Mouse (Mus musculus): ENCODE measurements around the gene Rasal3. TPM values are rescaled to one million over a fixed set of nuclear protein-coding genes. Genes with fewer than 3 reads are reported as not detected.

Gene Rasal3
- polyA plus RNA-seq, 1 experiment from 2014 or later = 2.9 TPM

DNA sequence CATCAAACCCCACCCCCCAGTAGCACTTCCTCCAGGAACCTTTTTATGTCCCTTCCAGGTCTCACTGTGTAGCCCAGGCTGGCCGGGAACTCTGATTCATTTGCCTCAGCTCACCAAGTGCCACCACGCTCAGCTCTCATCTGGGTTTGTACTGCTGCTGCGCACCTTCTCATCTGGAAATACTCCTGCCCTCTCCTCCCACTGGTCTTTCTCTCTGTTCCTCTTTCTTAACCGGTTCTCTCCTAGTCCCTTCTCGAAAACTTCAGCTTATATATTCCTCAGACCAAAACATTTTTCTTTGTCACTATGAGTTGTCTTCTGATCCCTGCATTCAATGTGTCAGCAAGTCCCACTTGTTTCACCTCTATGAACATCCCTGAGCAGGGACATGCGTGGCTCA is 39.9 kb upstream of the Rasal3 start:
- Histone ChIP-seq H3K4me1 (ENCODE audit: insufficient read depth) (no peaks in the 10 kb centered on the region), H3K27ac (ENCODE audit: low read depth) (no peak overlapping the region), H3K4me2 (ENCODE audit: low read depth, low read length) (no peak overlapping the region), H3K9ac (replicated peaks) (no peak overlapping the region), H3K9me3 (ENCODE audit: low read length) (peaks cover 4% of the 10 kb centered on the region; the same call in 1 of the 2 replicates), H3K27me3 (ENCODE audit: insufficient read depth, low read length) (no peaks in the 10 kb centered on the region), H3K4me3 (ENCODE audit: low read depth, low read length) (no peak overlapping the region), H3K36me3 (replicated peaks; ENCODE audit: insufficient read depth, low read length) (no peaks in the 10 kb centered on the region)
- WGBS (ENCODE audit: insufficient replicate concordance) = 56% methylated on average over 6 of the region's 6 CpGs
- ATAC-seq (no peak), DNase-seq (no peak)
- no peak for TF ChIP-seq EP300 (IDR thresholded peaks at IDR 0.05; ENCODE audit: low read depth)
- TF ChIP-seq CTCF (IDR thresholded peaks at IDR 0.05; ENCODE audit: low read depth) = no peak

- H3K4me3 ChIP-seq (ENCODE audit: low read depth, low read length) = no peak overlapping the region
- H3K9ac ChIP-seq (replicated peaks) = no peak overlapping the region
- DNase-seq (no peak), ATAC-seq (no peak)
- no peak overlapping the region for H3K27ac ChIP-seq (ENCODE audit: low read depth)
- H3K36me3 ChIP-seq (replicated peaks; ENCODE audit: insufficient read depth, low read length) = no peaks in the 10 kb centered on the region
- 86% methylated on average over 4 of the region's 4 CpGs for WGBS (ENCODE audit: insufficient replicate concordance)
- no peaks in the 10 kb centered on the region for H3K9me3 ChIP-seq (ENCODE audit: low read length)
- H3K4me1 ChIP-seq (ENCODE audit: insufficient read depth) = no peaks in the 10 kb centered on the region
- H3K27me3 ChIP-seq (ENCODE audit: insufficient read depth, low read length) = no peaks in the 10 kb centered on the region
- TF ChIP-seq EP300 (IDR thresholded peaks at IDR 0.05; ENCODE audit: low read depth) (no peak), CTCF (IDR thresholded peaks at IDR 0.05; ENCODE audit: low read depth) (no peak)
- no peak overlapping the region for H3K4me2 ChIP-seq (ENCODE audit: low read depth, low read length)
Measured at GRCm38 (mm10) chr17:32437106-32437505, 33.7 kb upstream of the Rasal3 start.

DNA sequence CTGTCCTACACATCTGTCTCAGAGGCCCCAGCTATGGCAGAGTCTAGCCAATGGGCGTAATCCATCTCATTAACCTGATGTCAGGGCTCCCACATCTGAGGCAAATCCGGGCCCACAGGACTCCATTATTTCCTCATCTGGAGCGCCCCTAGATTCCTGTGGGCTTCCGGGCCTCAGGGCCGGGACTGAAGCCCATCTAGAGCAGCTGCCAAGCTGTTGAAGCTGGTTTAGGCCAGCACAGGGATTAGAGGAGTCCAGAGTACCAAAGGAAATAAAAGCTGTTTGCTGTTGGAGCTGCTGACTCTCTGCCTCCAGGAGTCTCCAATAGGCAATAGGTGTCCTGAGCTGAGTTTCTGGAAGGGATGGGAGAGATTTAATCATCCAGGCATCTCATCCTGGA is 31.8 kb upstream of the Rasal3 start:
- H3K27ac ChIP-seq (ENCODE audit: low read depth) = no peak overlapping the region
- WGBS (ENCODE audit: insufficient replicate concordance) = 69% methylated on average over 5 of the region's 5 CpGs
- ATAC-seq = no peak
- H3K27me3 ChIP-seq (ENCODE audit: insufficient read depth, low read length) = no peaks in the 10 kb centered on the region
- H3K4me1 ChIP-seq (ENCODE audit: insufficient read depth) = no peaks in the 10 kb centered on the region
- H3K4me3 ChIP-seq (ENCODE audit: low read depth, low read length) = no peak overlapping the region
- H3K36me3 ChIP-seq (replicated peaks; ENCODE audit: insufficient read depth, low read length) = no peaks in the 10 kb centered on the region
- TF ChIP-seq EP300 (IDR thresholded peaks at IDR 0.05; ENCODE audit: low read depth) = no peak
- no peak for TF ChIP-seq CTCF (IDR thresholded peaks at IDR 0.05; ENCODE audit: low read depth)
- H3K9me3 ChIP-seq (ENCODE audit: low read length) = no peaks in the 10 kb centered on the region
- no peak overlapping the region for H3K9ac ChIP-seq (replicated peaks)
- no peak for DNase-seq
- H3K4me2 ChIP-seq (ENCODE audit: low read depth, low read length) = no peak overlapping the region

DNA sequence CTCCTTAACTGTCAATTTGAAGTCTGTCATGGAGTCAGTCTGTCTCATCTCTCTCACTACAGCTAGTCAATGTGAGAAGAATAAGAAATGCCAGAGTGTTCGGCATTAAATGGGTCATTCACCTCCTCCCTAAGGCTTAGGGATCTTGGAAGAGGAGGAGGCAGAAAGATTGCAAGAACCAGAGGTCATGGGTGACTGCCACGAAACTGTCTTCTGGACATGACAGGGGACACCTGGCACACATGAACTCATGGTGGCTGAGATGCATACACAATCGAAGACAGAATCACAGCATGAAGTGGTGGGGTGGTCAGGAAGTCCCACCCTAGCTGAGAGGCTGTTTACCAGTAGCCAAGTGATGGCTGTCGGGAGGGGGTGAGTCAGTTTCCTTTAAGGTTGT is 30.9 kb upstream of the Rasal3 start:
- Histone ChIP-seq H3K9ac (replicated peaks) (no peak overlapping the region), H3K9me3 (ENCODE audit: low read length) (no peaks in the 10 kb centered on the region), H3K4me2 (ENCODE audit: low read depth, low read length) (no peak overlapping the region), H3K4me3 (ENCODE audit: low read depth, low read length) (no peak overlapping the region), H3K27ac (ENCODE audit: low read depth) (no peak overlapping the region), H3K36me3 (replicated peaks; ENCODE audit: insufficient read depth, low read length) (no peaks in the 10 kb centered on the region), H3K4me1 (ENCODE audit: insufficient read depth) (no peaks in the 10 kb centered on the region), H3K27me3 (ENCODE audit: insufficient read depth, low read length) (no peaks in the 10 kb centered on the region)
- TF ChIP-seq EP300 (IDR thresholded peaks at IDR 0.05; ENCODE audit: low read depth) (no peak), CTCF (IDR thresholded peaks at IDR 0.05; ENCODE audit: low read depth) (no peak)
- WGBS (ENCODE audit: insufficient replicate concordance) = 59% methylated on average over 4 of the region's 4 CpGs
- ATAC-seq = no peak
- no peak for DNase-seq

DNA sequence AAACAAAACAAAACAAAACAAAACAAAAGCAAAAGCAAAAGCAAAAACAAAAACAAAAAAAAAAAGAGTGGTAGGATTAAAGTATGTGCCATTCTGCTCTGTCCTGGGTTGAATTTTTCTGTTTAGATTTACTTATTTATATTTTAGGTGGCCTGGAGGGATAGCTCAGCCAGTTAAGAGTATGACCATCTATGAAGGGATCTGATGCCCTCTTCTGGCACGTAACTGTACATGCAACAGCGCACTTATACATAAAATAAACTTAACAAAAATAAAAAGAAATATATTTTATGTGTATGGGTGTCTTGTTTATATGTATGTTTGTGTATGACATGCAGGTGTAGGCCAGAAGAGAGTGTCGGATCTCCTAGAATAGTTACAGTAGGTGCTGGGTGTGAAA is 28.6 kb upstream of the Rasal3 start:
- ATAC-seq = 0 out of 2 replicates have a peak, but pooled peaks have one; percentile 40
- no peak for TF ChIP-seq EP300 (IDR thresholded peaks at IDR 0.05; ENCODE audit: low read depth)
- TF ChIP-seq CTCF (IDR thresholded peaks at IDR 0.05; ENCODE audit: low read depth) = peak; percentile 72
- H3K4me3 ChIP-seq (ENCODE audit: low read depth, low read length) = no peak overlapping the region
- H3K9ac ChIP-seq (replicated peaks) = no peak overlapping the region
- WGBS (ENCODE audit: insufficient replicate concordance) = 51% methylated on average over 3 of the region's 3 CpGs
- H3K4me2 ChIP-seq (ENCODE audit: low read depth, low read length) = no peak overlapping the region
- H3K4me1 ChIP-seq (ENCODE audit: insufficient read depth) = peaks cover 3% of the 10 kb centered on the region; the same call in 1 of the 2 replicates
- DNase-seq = no peak
- no peaks in the 10 kb centered on the region for H3K9me3 ChIP-seq (ENCODE audit: low read length)
- H3K27me3 ChIP-seq (ENCODE audit: insufficient read depth, low read length) = no peaks in the 10 kb centered on the region
- H3K36me3 ChIP-seq (replicated peaks; ENCODE audit: insufficient read depth, low read length) = no peaks in the 10 kb centered on the region
- H3K27ac ChIP-seq (ENCODE audit: low read depth) = no peak overlapping the region

- Histone ChIP-seq H3K4me2 (ENCODE audit: low read depth, low read length) (no peak overlapping the region), H3K36me3 (replicated peaks; ENCODE audit: insufficient read depth, low read length) (no peaks in the 10 kb centered on the region), H3K9me3 (ENCODE audit: low read length) (no peaks in the 10 kb centered on the region), H3K4me1 (ENCODE audit: insufficient read depth) (peaks cover 10% of the 10 kb centered on the region; the same call in 1 of the 2 replicates), H3K9ac (replicated peaks) (no peak overlapping the region), H3K4me3 (ENCODE audit: low read depth, low read length) (no peak overlapping the region), H3K27me3 (ENCODE audit: insufficient read depth, low read length) (no peaks in the 10 kb centered on the region), H3K27ac (ENCODE audit: low read depth) (no peak overlapping the region)
- DNase-seq (no peak), ATAC-seq (peak; percentile 93)
- no peak for TF ChIP-seq CTCF (IDR thresholded peaks at IDR 0.05; ENCODE audit: low read depth)
- TF ChIP-seq EP300 (IDR thresholded peaks at IDR 0.05; ENCODE audit: low read depth) = no peak
Measured at GRCm38 (mm10) chr17:32426610-32427009, 23.2 kb upstream of the Rasal3 start.

DNA sequence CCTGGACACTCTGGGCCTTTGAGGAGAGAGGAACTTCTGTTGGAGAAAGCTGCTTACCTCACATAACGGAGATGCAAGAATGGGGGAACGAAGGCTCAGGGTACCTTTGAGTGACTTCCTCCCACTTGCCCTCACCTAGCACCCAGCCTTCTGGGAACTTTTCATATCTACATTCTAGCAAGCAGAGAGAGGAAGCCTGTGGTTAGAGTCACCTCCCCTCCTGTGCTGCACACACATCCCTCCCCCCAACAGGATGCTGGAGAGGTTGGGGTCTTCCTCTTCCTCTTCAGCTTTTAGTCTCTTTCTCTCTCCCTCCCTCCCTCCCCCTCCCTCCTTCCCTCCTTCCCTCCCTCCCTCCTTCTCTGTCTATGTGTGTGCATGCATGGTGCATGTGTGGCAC is 20.7 kb upstream of the Rasal3 start, which contains the start of gene Pglyrp2:
Gene Pglyrp2, minus strand, starts transcription at position 134 of the 400 bp plus-strand sequence.
- no peaks in the 10 kb centered on the region for H3K9me3 ChIP-seq (ENCODE audit: low read length)
- no peaks in the 10 kb centered on the region for H3K27me3 ChIP-seq (ENCODE audit: insufficient read depth, low read length)
- H3K9ac ChIP-seq (replicated peaks) = no peak within 1 kb of the TSS
- no peaks in the 10 kb centered on the region for H3K36me3 ChIP-seq (replicated peaks; ENCODE audit: insufficient read depth, low read length)
- H3K4me2 ChIP-seq (ENCODE audit: low read depth, low read length) = no peak within 1 kb of the TSS
- H3K4me1 ChIP-seq (ENCODE audit: insufficient read depth) = peaks cover 10% of the 10 kb centered on the region; the same call in 1 of the 2 replicates
- ATAC-seq (no peak), DNase-seq (no peak)
- H3K4me3 ChIP-seq (ENCODE audit: low read depth, low read length) = no peak within 1 kb of the TSS
- TF ChIP-seq EP300 (IDR thresholded peaks at IDR 0.05; ENCODE audit: low read depth) = no peak
- no peak for TF ChIP-seq CTCF (IDR thresholded peaks at IDR 0.05; ENCODE audit: low read depth)
- H3K27ac ChIP-seq (ENCODE audit: low read depth) = no peak within 1 kb of the TSS
- WGBS (ENCODE audit: insufficient replicate concordance) = 25% methylated on average over 2 of the region's 2 CpGs

Measured in liver, postnatal 0 days (tissue).